Mouse (Mus musculus) ES-Bruce4 (cell line): ENCODE data around the gene Cdhr5.

Source experiments
- CTCF ChIP-seq: IDR thresholded peaks from one replicate; pipeline ENCODE4 v1.8.1; 2011; ENCODE audit warnings: low read depth, low read length
- EP300 ChIP-seq: IDR thresholded peaks from 2 replicates; pipeline ENCODE4 v1.6.1; 2011; ENCODE audit warnings: low read depth, low read length; ENCODE audit not compliant: insufficient read depth
- POLR2A ChIP-seq: IDR thresholded peaks from one replicate; pipeline ENCODE4 v1.8.1; 2011; ENCODE audit warnings: low read length; ENCODE audit not compliant: insufficient read depth

GRCm38 (mm10) chr7:141315974-141316373 lies 39.4 kb upstream of the Cdhr5 start:
- no peak for TF ChIP-seq POLR2A
- peak; percentile 64 for TF ChIP-seq CTCF
- TF ChIP-seq EP300: no peak
